Mouse (Mus musculus) liver, postnatal 0 days (tissue): Measurements from ENCODE around the gene Gdf7. TPM values are rescaled to one million over a fixed set of nuclear protein-coding genes. Genes with fewer than 3 reads are reported as not detected.

Experiments
- ATAC-seq: fragments of 200-750 bp; cut with Nextera tagmentation; 2 replicates; pipeline ENCODE4 v1.8.0; 2017; ENCODE audit warnings: mild to moderate bottlenecking, moderate library complexity
- DNase-seq: peaks from one replicate; pipeline ENCODE4 v3.0.0-alpha.2; 2016
- H3K27ac ChIP-seq: fragments of 300-500 bp; sonication (generic); 2 replicates; pipeline ENCODE4 v1.5.1; 2014; ENCODE audit warnings: antibody characterized with exemption, moderate library complexity, mild to moderate bottlenecking, low read depth
- H3K27me3 ChIP-seq: fragments of 300-500 bp; sonication (generic); 2 replicates; pipeline ENCODE4 v1.6.1; 2014; ENCODE audit warnings: low read length, control low read depth, mixed read lengths; ENCODE audit not compliant: insufficient read depth
- H3K36me3 ChIP-seq: fragments of 300-500 bp; sonication (generic); replicated peaks from 2 replicates; pipeline ENCODE4 v1.6.1; 2014; ENCODE audit warnings: mild to moderate bottlenecking, control low read depth, low read length, moderate library complexity, mixed read lengths; ENCODE audit not compliant: insufficient read depth
- H3K4me1 ChIP-seq: fragments of 300-500 bp; sonication (generic); 2 replicates; pipeline ENCODE4 v1.6.1; 2014; ENCODE audit warnings: antibody characterized with exemption, mild to moderate bottlenecking, control low read depth; ENCODE audit not compliant: insufficient read depth
- H3K4me2 ChIP-seq: fragments of 300-500 bp; sonication (generic); 2 replicates; pipeline ENCODE4 v1.6.1; 2014; ENCODE audit warnings: low read depth, mild to moderate bottlenecking, low read length, moderate library complexity, mixed read lengths
- H3K4me3 ChIP-seq: fragments of 300-500 bp; sonication (generic); 2 replicates; pipeline ENCODE4 v1.5.1; 2014; ENCODE audit warnings: low read depth, low read length
- H3K9ac ChIP-seq: fragments of 300-500 bp; sonication (generic); replicated peaks from 2 replicates; pipeline ENCODE4 v1.6.1; 2014; ENCODE audit warnings: mild to moderate bottlenecking, moderate library complexity
- H3K9me3 ChIP-seq: fragments of 300-500 bp; sonication (generic); 2 replicates; pipeline ENCODE4 v1.6.1; 2016; ENCODE audit warnings: mild to moderate bottlenecking, control low read depth, low read length, mixed read lengths
- CTCF ChIP-seq: sonication (generic); IDR thresholded peaks from 2 replicates; pipeline ENCODE4 v1.5.1; 2016; ENCODE audit warnings: antibody characterized with exemption, low read depth
- EP300 ChIP-seq: IDR thresholded peaks from 2 replicates; pipeline ENCODE4 v1.6.1; 2016; ENCODE audit warnings: antibody characterized with exemption, low read depth, mild to moderate bottlenecking
- WGBS: fragments of 180-500 bp; shearing (Covaris S2); extraction: QIAGEN DNeasy Blood & Tissue Kit; methylation state at CpG from one replicate; pipeline ENCODE4 v1.1.7; 2014; ENCODE audit not compliant: insufficient replicate concordance; 5-methylcytosine and 5-hydroxymethylcytosine counted together
- polyA plus RNA-seq: library from polyadenylated mRNA; unstranded; fragments of >200 nt; fragmentation: Nextera tagmentation; extraction: Ambion mirVana; gene quantifications from 2 replicates; pipeline ENCODE4 v1.2.1, GENCODE M21; 2015

Gdf7 gene
- polyA plus RNA-seq, 1 experiment from 2014 or later: not detected

- no peaks in the 10 kb centered on the region for H3K36me3 ChIP-seq
- peaks cover 73% of the 10 kb centered on the region for H3K27me3 ChIP-seq
- H3K4me2 ChIP-seq: peak overlapping the region; percentile 58
- H3K9ac ChIP-seq: no peak overlapping the region
- WGBS: 8% methylated on average over 34 of the region's 34 CpGs
- DNase-seq (no peak), ATAC-seq (no peak)
- H3K4me1 ChIP-seq: peaks cover 9% of the 10 kb centered on the region
- no peak overlapping the region for H3K27ac ChIP-seq
- no peak for TF ChIP-seq EP300
- no peak for TF ChIP-seq CTCF
- H3K4me3 ChIP-seq: peak overlapping the region; percentile 27; the same call in 1 of the 2 replicates
- no peaks in the 10 kb centered on the region for H3K9me3 ChIP-seq
Observed at GRCm38 (mm10) chr12:8297586-8298214, 4.1 kb downstream of the Gdf7 start.

GRCm38 (mm10) chr12:8296154-8296553 is 5.6 kb downstream of the Gdf7 start:
- H3K4me2 ChIP-seq: no peak overlapping the region
- H3K4me1 ChIP-seq: 0 out of 2 replicates have a peak, but pooled peaks cover 3% of the 10 kb centered on the region
- no peak overlapping the region for H3K9ac ChIP-seq
- H3K27ac ChIP-seq: no peak overlapping the region
- peaks cover 57% of the 10 kb centered on the region for H3K27me3 ChIP-seq
- H3K4me3 ChIP-seq: no peak overlapping the region
- WGBS: 57% methylated on average over 2 of the region's 2 CpGs
- DNase-seq (no peak), ATAC-seq (no peak)
- no peaks in the 10 kb centered on the region for H3K36me3 ChIP-seq
- H3K9me3 ChIP-seq: no peaks in the 10 kb centered on the region
- TF ChIP-seq EP300: no peak
- TF ChIP-seq CTCF: no peak

GRCm38 (mm10) chr12:8295307-8295913 is 6.3 kb downstream of the Gdf7 start:
- H3K4me2 ChIP-seq: no peak overlapping the region
- no peaks in the 10 kb centered on the region for H3K9me3 ChIP-seq
- no peak overlapping the region for H3K9ac ChIP-seq
- WGBS: 19% methylated on average over 6 of the region's 6 CpGs
- no peaks in the 10 kb centered on the region for H3K36me3 ChIP-seq
- no peak for DNase-seq
- H3K27ac ChIP-seq: no peak overlapping the region
- TF ChIP-seq CTCF: no peak
- TF ChIP-seq EP300: no peak
- H3K27me3 ChIP-seq: peaks cover 50% of the 10 kb centered on the region
- H3K4me3 ChIP-seq: no peak overlapping the region
- H3K4me1 ChIP-seq: 0 out of 2 replicates have a peak, but pooled peaks cover 3% of the 10 kb centered on the region
- no peak for ATAC-seq

- no peak overlapping the region for H3K4me2 ChIP-seq
- no peak overlapping the region for H3K9ac ChIP-seq
- H3K4me1 ChIP-seq: no peaks in the 10 kb centered on the region
- H3K9me3 ChIP-seq: no peaks in the 10 kb centered on the region
- peaks cover 11% of the 10 kb centered on the region for H3K27me3 ChIP-seq
- H3K4me3 ChIP-seq: no peak overlapping the region
- DNase-seq: no peak
- no peak for TF ChIP-seq CTCF
- TF ChIP-seq EP300: no peak
- WGBS: 71% methylated on average over 15 of the region's 15 CpGs
- H3K27ac ChIP-seq: no peak overlapping the region
- H3K36me3 ChIP-seq: no peaks in the 10 kb centered on the region
- no peak for ATAC-seq
Observed at GRCm38 (mm10) chr12:8291157-8291853, 10.4 kb downstream of the Gdf7 start.

GRCm38 (mm10) chr12:8289499-8289898 is 12.3 kb downstream of the Gdf7 start:
- no peaks in the 10 kb centered on the region for H3K27me3 ChIP-seq
- H3K27ac ChIP-seq: no peak overlapping the region
- H3K4me1 ChIP-seq: no peaks in the 10 kb centered on the region
- no peaks in the 10 kb centered on the region for H3K36me3 ChIP-seq
- 84% methylated on average over 8 of the region's 8 CpGs for WGBS
- DNase-seq (no peak), ATAC-seq (no peak)
- H3K4me2 ChIP-seq: no peak overlapping the region
- H3K9ac ChIP-seq: no peak overlapping the region
- TF ChIP-seq EP300: no peak
- no peak overlapping the region for H3K4me3 ChIP-seq
- no peaks in the 10 kb centered on the region for H3K9me3 ChIP-seq

- Histone ChIP-seq H3K27ac (no peak overlapping the region), H3K4me1 (no peaks in the 10 kb centered on the region), H3K4me3 (no peak overlapping the region), H3K27me3 (no peaks in the 10 kb centered on the region), H3K36me3 (no peaks in the 10 kb centered on the region), H3K9ac (no peak overlapping the region), H3K9me3 (no peaks in the 10 kb centered on the region), H3K4me2 (no peak overlapping the region)
- ATAC-seq (no peak), DNase-seq (no peak)
- 83% methylated on average over 6 of the region's 6 CpGs for WGBS
- no peak for TF ChIP-seq CTCF
- no peak for TF ChIP-seq EP300
Observed at GRCm38 (mm10) chr12:8289099-8289498, 12.7 kb downstream of the Gdf7 start.
